Mouse (Mus musculus): ENCODE measurements around the gene Baz2b.

Gene Baz2b

GRCm38 (mm10) chr2:60029020-60029419, 180.6 kb downstream of the Baz2b start:
- in situ Hi-C loops (cut with MboI; ENCODE audit: unreplicated experiment in 2 of 2) = loop anchor here in 1 of 2 experiments (25.0 kb wide), 1 partner anchor 1892 kb away; no protein-coding TSS in a partner anchor

DNA sequence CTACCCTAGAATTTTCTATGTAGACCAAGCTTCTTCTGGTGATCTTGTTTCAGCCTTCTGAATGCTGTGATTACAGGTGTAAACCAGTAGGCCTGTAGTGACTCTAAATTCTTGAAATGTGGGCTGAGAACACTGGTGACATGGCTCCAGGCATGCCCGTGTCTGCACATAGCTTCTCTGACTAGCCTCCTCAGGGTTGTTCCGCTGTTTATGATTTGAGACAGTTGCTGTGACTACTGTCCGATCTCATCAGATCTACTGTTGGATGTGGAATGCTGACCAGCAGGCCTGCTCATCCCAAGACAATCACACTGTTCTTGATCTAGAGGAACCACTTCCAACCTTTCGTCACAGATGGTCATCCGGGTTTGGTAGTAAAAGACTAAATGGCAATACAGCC, 182.5 kb downstream of the Baz2b start:
- in situ Hi-C loops (cut with MboI; ENCODE audit: unreplicated experiment in 2 of 2) = loop anchor here in 1 of 2 experiments (25.0 kb wide), 1 partner anchor 1890 kb away; no protein-coding TSS in a partner anchor

DNA sequence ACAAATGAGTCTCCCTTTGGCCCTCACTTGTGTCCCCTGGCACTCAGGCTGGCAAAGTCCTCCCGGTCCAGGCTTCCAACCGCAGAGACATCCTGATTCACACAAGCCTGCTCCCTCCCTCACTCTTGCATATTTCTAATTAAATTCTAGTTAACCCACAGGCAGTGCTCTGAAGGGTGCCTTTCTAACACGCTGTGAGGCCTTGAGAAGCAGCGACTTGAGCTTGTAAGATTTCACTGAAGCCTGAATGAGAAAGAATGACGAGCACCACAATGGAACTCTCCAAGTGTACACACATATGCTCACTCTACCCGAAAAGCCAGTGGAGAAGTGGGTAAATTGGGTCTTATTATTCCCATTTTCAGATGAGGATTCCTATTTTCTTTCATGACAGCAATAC, 183.1 kb downstream of the Baz2b start:
- in situ Hi-C loops (cut with MboI; ENCODE audit: unreplicated experiment in 2 of 2) = loop anchor here in 1 of 2 experiments (25.0 kb wide), 1 partner anchor 1889 kb away; no protein-coding TSS in a partner anchor

- in situ Hi-C loops (cut with MboI; ENCODE audit: unreplicated experiment in 2 of 2) = loop anchor here (25.0 kb wide), 1 partner anchor 189 kb away; the partner anchor contains the start of genes Baz2b (in 2 of the 2) and March7 (in 2 of the 2)
Measured at GRCm38 (mm10) chr2:60023777-60024176, 185.9 kb downstream of the Baz2b start.

- in situ Hi-C loops (cut with MboI; ENCODE audit: unreplicated experiment in 2 of 2) = loop anchor here (25.0 kb wide), 1 partner anchor 191 kb away; the partner anchor contains the start of genes Baz2b (in 2 of the 2) and March7 (in 2 of the 2)
Measured at GRCm38 (mm10) chr2:60021556-60021955, 188.1 kb downstream of the Baz2b start.

DNA sequence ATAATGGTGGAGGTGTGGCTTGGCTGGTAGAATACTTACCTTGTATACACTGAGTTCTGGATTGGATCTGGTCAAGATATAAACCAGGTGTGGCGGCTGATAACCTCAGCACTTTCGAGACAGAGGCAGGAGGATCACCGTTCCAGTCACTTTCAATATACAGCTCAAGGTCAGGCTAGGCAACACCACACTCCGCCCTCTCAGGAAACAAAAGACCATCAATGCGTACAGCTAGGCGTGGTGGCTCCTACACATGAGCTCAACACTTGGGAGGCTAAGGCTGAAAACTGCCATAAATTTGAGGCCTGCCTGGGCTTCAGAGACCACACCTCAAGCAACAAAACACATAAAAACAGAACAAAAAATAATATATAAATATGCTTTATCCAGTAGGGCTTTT, 188.5 kb downstream of the Baz2b start:
- in situ Hi-C loops (cut with MboI; ENCODE audit: unreplicated experiment in 2 of 2) = loop anchor here (25.0 kb wide), 1 partner anchor 191 kb away; the partner anchor contains the start of genes Baz2b (in 2 of the 2) and March7 (in 2 of the 2)

GRCm38 (mm10) chr2:60019546-60020250, 189.9 kb downstream of the Baz2b start:
- in situ Hi-C loops (cut with MboI; ENCODE audit: unreplicated experiment in 2 of 2) = loop anchor here (25.0 kb wide), 1 partner anchor 193 kb away; the partner anchor contains the start of genes Baz2b (in 2 of the 2) and March7 (in 2 of the 2)

GRCm38 (mm10) chr2:60018875-60019501, 190.7 kb downstream of the Baz2b start:
- in situ Hi-C loops (cut with MboI; ENCODE audit: unreplicated experiment in 2 of 2) = loop anchor here (25.0 kb wide), 1 partner anchor 193 kb away; the partner anchor contains the start of genes Baz2b (in 2 of the 2) and March7 (in 2 of the 2)

- in situ Hi-C loops (cut with MboI; ENCODE audit: unreplicated experiment in 2 of 2) = loop anchor here (25.0 kb wide), 1 partner anchor 201 kb away; the partner anchor contains the start of genes Baz2b (in 2 of the 2) and March7 (in 2 of the 2)
Measured at GRCm38 (mm10) chr2:60011526-60011925, 198.1 kb downstream of the Baz2b start.

- in situ Hi-C loops (cut with MboI; ENCODE audit: unreplicated experiment in 2 of 2) = loop anchor here (25.0 kb wide), 1 partner anchor 209 kb away; the partner anchor contains the start of genes Baz2b (in 2 of the 2) and March7 (in 2 of the 2)
Measured at GRCm38 (mm10) chr2:60003665-60004045, 206.0 kb downstream of the Baz2b start.

GRCm38 (mm10) chr2:60003038-60003664, 206.5 kb downstream of the Baz2b start:
- in situ Hi-C loops (cut with MboI; ENCODE audit: unreplicated experiment in 2 of 2) = loop anchor here (25.0 kb wide), 1 partner anchor 209 kb away; the partner anchor contains the start of genes Baz2b (in 2 of the 2) and March7 (in 2 of the 2)

- in situ Hi-C loops (cut with MboI; ENCODE audit: unreplicated experiment in 2 of 2) = loop anchor here (25.0 kb wide), 1 partner anchor 212 kb away; the partner anchor contains the start of genes Baz2b (in 2 of the 2) and March7 (in 2 of the 2)
Measured at GRCm38 (mm10) chr2:60000268-60000667, 209.4 kb downstream of the Baz2b start.

DNA sequence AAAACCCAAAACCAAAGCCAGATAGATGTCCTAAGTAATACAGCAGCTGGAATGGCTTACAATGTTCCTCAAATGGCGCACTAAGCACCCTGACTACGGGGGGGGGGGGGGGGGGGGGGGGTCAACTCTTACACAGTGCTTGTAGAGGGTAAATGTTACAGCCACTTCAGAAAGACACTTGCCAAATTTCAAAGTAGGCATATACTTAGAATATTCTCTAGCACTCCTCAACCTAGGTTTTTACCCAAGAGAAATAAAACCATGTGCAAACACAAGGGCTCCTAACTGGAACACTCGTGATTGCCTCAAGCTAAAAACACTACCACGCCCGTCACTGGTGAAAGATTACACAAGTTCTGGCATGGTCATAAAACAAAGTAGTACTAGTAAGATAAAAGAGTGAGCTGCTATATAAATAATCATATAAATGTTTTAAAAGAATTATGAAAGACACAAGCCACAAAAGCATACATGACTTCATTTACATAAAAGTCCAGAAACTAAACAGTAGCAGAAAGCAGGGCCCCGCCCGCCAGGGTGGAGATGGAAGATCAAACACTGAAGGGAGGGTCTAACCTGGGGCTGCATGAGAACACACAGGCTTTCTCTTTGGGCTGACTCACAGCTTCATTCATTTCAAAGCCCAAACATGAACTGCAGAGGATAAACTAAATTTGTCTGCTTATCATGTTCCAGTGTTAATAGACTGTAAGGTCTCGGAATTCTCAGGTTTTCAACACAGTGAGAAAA, 212.0 kb downstream of the Baz2b start:
- in situ Hi-C loops (cut with MboI; ENCODE audit: unreplicated experiment in 2 of 2) = no loop called here

DNA sequence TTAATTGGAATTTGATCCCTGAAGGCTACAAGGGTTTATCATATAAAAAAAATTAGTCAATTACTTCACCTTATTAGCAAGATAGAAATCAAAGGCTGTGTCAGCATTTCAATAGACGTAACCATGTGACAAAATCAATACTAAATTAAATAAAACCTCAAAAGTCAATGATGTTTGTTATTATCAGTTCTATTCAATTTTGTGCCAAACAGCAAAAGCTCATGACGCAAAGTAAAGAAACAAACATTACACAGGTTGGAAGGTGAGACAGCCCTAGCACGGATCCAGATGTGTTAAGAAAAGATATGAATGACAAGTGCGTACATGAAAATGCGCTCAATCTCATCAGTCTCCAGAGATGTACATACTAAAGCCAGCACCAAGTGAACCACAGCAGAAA, 212.7 kb downstream of the Baz2b start:
- in situ Hi-C loops (cut with MboI; ENCODE audit: unreplicated experiment in 2 of 2) = no loop called here

DNA sequence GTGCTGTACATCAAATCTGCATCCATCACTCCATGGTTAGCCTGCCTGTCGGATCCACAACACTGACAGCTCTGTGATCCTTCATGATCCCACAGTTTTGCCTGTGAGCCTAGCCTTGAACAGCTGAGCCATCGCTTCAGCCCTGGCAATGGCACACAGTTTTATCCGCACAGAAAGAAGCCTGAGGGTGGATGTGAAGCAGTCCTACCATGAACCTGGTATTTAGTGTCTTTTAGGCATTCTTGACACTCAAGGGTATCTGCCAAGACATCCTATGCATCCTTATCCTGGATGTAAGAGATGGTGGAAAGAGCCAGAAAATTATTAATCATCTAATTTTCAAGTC, 216.5 kb downstream of the Baz2b start:
- in situ Hi-C loops (cut with MboI; ENCODE audit: unreplicated experiment in 2 of 2) = no loop called here

- in situ Hi-C loops (cut with MboI; ENCODE audit: unreplicated experiment in 2 of 2) = no loop called here
Measured at GRCm38 (mm10) chr2:59992488-59993189, 217.0 kb downstream of the Baz2b start.

DNA sequence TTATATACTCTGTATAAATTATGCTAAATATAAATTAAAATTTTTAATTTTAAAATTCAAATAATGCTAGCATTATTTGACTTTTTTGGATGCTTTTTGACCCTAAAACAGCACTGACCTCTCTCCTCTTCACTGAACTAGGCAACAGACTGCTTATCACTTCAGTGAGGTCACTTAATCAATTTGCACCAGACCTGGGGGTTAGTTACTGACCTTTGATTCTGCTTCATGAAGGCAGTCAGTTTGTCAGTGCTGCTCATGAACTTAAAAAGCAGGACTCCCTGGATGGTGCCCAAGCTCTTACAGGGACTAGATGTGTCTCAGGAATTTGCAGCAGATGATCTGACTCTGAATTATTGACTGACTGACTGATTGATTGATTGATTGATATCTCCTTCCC, 217.9 kb downstream of the Baz2b start:
- in situ Hi-C loops (cut with MboI; ENCODE audit: unreplicated experiment in 2 of 2) = no loop called here

GRCm38 (mm10) chr2:59987521-59987920, 222.1 kb downstream of the Baz2b start:
- in situ Hi-C loops (cut with MboI; ENCODE audit: unreplicated experiment in 2 of 2) = no loop called here

All from v-Abl transformed pro-B cells (cell line).